Mouse (Mus musculus) mouse embryonic stem cell (cell line): ENCODE measurements at regions not wholly inside any gene's neighbourhood (a gene's known extent, or its start where the extent isn't known, plus 50 kb on each side); places are given as distances from the start of the nearest gene placed in this dataset.

Experiments
- in situ Hi-C, 2 experiments: fragments of 300-500 bp; cut with MboI; formaldehyde crosslinking; loops; 1 replicate in 1 of 2; 3 replicates in 1 of 2; pipeline ENCODE4 v1.14.3; 2019 to 2020; ENCODE audit warnings: low sequenced_read_pairs in 2 of 2, low pct_unique_long_range_greater_than_20kb in 1 of 2, mixed read lengths in 1 of 2; ENCODE audit not compliant: unreplicated experiment in 1 of 2

DNA sequence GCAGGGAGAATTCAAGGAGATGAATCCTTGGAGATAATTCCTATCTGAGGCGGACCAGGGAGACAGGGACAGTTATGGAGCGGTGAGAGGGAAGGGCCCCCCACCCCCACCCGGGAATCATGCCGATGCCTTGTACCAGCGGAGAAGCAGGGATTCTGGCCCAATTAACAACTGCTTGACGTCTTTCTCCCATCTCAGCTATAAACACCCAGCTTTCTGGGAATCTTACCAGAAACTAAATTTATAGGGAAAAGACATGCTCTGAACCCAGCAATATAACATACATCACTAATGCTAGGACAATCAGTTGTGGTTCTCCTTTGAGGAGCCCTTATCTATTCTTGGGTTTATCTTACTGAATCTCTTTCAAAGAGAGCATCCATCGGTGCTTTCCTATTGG lies 213.2 kb downstream of the Dusp6 start:
- in situ Hi-C loops, result no loop called here

DNA sequence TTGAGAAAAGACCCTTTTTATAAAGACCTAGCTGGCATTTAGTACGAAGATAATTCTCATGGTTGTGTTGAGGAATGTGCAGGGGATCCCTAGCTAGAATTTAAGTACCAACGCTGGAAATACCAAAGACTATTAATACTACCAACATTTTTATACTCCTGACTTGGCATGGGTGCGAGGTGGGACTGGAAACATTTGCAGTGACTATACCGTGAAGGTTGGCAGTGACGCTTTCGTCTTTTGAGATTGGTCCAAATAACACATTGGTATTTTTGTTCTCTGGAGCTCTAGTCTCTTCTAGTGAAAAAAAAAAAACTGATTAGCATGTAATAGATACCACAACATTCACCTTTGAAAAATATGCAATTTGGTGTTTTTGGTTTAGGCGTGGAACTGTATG lies 213.7 kb downstream of the Dusp6 start:
- in situ Hi-C loops, result no loop called here

DNA sequence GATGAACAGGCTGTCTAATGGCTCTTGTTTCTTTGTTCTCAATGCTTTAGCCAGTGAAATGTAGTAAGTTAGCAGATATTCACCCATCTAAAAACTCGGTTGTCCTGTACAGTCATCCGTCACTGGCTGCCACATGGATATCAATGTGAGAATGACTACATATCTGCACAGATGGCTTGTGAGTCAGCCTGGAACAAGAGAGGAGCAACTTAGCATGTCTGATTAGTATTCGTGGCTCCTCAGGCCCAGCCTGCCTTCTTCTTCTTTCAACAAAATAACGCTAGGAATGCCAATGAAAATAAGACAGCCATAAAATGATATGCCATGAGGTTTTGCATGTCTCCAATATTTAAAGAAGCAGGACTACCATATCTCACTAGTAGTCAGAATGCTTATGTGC lies 217.5 kb downstream of the Dusp6 start:
- in situ Hi-C loops, result no loop called here

DNA sequence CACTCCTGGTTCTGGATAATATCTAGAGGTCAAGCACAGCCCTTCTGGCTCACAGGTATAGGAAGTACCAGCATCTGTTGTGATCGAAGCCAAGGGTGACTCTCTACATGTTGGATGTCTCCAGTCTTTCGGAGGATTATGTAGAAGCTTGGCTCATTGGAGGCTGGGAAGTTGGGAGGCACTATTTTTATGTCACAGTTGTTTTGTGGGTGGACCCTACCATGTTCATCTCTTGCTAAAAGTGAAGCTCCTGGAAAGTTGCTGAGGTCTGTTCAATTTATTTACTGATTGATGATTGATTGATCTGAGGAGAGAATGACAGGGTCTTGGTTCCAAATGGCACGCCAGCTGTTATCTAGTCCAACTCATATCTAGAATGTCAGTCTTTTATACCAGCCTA lies 219.0 kb downstream of the Dusp6 start:
- in situ Hi-C loops, result no loop called here

DNA sequence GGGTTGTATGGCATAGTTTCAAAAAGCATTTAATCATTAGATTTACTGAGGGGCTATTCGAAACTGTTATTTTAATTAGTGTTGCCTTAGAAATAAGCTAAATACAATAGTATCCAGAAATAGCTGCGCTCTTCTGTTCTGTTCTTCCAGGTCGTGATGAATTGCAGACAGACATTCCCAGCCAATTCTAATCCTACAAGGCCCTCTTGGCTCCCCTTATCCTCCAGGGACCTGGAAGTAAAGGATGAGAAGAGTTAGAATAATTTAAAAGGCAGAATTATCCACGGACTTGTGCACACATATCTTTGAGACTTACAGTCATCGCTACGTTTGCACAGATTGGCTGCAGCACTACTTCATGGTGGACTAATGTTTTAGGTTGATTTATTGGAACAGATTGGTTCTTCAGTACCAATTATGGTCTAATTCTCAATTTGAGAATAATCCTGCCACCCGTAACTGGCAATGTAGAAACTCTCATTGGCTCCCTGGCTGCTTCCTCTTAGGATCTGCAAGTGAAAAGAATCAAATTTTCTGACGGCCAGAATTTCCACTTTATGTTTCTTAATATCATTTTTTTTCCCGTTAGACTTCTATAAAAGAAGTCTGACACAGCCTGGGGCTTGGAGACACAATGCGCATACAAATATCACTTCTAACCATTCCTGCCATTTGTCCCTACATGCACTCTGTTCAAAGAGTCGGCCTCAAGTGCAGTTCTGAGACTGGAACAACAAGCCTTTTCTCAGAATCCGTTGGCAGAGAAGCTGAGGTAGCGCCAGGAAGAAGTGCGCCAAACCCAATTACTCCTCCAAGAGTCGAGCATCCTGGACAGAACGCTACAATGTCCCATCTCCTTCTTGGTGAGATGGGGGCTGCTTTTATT lies 225.4 kb downstream of the Dusp6 start:
- in situ Hi-C loops, result no loop called here

DNA sequence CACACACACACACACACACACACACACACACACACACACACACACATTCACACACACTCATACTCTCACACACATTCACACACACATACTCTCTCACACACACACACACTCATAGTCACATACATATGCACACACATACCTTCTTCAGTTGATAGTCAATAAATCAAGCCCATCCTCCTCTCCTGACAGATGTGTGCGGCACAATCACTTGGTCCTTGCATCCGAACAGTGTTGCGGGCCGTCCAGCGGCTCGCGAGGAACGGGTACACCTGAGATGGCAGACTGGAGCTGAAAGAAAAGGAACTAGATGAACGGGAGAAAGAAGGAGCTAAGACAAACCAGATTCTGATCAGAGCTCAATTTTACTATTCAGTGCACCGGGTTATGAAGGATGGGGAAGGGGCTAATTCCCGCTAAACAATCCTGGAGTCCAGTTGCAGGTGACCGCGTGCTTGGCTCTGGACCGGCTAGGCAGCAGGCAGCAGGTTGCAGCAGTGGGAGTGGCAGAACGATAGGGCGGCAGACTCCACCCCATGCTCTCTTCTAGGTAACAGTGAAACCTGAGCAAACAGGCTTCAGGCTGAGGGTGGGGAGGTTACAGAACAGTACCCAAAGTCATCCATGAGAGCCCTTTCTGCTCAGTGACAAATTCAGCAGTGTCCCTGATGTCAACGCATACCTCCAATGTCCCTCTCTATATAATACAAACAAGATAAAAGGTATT lies 247.8 kb downstream of the Csl start:
- in situ Hi-C loops, result no loop called here

DNA sequence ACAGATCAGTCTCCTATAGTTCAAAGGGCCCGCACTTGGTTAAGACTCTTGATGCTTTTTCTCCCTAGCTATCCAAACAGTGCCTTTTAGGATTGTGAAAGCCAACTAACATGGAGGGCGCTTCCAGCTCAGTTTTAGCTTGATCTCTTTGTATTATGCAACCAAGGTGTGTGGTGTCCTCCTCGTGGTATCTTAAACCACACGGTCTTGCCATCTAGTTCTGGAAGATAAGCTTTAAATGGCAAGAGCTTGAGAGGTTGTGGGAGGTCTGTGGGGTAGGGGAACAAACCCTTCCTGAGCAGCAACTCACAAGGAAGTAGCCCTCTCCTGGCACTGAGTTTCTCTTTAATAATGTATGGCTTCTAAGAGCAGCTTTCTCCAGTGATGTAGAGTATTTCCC lies 241.5 kb downstream of the Csl start:
- in situ Hi-C loops, result no loop called here

DNA sequence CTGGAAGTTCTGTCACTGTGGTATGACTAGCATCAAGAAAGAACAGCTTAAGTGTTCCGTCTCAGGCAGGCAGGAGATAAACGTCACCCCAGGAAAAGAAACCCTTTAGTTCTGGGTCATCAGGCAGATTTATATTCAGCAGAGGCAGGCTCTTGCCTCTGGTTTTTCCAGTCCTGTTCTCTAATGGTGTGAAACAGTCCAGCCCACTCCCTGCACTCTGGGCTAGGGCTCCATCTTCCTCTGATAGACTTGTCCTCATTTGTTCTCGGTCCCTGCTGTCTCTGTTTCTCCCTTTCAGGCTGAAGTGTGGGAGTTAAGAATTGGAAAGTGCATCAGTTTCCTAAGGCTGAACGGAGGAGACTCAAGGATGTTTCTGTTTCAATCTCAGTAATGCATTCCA lies 240.0 kb downstream of the Csl start:
- in situ Hi-C loops, result no loop called here

DNA sequence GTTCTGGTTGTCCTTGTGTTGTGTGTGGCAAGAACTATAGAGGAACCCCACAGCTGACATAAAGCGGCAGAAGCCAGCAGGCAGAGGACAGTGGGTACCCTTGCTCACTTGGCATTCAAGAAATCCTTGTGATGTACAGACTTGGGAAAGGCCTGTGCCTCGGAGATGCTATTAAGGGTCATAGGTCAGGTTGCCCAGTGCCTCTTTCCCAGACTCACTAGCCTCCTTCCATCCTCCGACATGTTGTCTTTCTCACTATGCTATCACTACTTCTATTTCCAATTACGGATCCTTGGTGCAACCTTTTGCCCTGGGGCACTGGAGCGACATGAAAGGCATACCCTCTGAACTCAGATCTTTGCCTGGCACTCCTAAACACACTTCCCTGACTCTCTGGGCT lies 235.6 kb downstream of the Csl start:
- in situ Hi-C loops, result no loop called here

DNA sequence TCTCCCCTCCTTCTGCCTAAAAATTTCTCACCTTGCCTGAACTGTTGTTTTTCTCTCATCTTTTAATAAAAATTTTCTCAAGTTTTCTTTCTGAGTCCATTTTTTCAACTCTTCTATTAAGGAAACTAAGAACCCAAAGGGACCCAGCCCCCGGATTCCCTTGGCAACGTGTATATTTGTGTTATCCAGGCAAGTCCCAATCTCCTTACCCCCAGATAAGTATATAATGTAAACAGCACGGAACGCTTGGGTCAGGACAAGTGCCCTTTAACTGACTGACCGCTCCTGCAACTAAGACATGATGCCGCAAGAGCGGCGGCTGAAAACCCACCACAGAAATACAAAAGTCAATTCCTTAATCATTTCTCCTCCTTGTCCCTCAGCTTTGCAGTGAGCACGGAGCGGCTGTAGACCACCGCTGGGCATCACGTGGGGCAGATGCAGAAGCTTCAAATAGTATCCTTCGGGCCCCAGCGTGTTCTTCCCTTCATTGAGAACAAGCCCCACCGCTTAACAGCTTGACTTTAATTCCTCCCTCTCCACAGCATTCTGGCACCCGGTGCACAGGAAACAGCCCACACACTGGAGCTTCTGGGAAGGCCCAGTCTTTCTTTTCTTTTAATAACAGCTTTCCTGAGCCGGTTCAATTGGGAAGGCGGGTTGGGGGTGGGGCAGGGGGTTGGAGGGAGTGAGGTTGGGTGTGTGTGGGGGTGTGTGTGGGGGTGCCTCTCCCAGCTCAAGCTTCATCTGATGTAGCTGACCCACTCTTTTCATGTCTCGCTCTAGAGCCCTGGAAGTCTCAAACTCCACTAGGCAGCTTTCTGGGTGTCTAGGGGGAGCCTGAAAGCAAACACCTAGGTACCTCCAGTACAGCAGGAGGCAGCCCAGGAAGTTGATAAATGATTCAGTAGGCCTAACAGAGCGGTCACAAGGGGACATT lies 234.9 kb downstream of the Csl start:
- in situ Hi-C loops, result no loop called here

DNA sequence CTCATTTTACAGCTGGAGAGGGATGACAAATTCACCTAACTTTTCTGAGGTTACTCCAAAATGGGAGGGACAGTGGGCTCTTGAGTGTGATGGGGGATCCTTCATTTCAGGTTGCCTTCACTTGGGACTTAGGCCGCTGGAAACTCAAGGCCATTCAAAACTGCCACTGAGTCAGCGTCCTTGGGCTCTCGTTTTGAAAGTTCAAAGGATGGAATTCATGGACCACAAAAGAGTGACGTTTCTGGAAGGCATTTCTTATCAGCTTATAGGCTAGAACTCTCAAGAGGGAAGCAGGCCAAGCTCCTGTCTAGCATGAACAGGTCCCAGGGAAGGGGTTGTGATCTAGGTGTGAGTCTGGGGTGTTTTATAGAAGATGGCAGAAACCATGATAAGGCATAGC lies 233.3 kb downstream of the Csl start:
- in situ Hi-C loops, result no loop called here

DNA sequence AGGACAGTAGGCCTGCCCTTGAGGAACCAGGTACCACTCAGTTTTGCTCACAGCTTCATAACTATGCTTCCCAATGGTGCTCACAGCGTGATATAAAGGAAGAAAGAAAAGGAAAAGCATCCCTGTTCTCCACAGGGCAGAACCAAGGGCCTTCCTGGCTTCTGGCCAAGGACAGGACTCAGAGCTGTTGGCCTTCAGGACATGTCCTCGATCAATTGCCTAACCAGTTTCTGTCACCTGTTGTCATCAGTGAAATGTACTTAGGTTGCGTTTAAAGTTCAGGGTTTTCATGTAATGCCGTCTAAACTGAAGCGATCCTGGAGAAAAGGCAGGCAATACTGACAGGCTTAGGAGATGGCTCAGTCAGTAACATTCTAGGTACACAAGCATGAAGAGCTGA lies 232.9 kb downstream of the Csl start:
- in situ Hi-C loops, result no loop called here

DNA sequence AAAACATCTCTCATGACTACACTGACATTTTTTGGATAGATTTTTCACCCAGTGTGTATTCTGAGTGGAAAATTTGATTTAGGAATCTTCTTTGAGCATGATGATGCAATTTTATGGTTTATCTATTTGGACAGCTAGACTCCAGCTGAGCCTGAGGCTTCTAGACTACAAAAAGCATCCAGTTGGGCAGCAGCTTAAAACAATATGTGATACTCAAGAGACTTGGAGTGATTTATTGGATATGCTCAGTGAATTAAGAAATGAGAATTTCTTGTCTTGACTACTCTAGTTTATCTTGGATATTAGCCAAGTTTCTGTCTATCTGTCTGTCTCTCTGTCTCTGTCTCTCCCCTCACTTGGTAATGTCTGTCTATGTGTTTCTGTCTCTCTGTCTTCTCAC lies 228.4 kb downstream of the Csl start:
- in situ Hi-C loops, result no loop called here

DNA sequence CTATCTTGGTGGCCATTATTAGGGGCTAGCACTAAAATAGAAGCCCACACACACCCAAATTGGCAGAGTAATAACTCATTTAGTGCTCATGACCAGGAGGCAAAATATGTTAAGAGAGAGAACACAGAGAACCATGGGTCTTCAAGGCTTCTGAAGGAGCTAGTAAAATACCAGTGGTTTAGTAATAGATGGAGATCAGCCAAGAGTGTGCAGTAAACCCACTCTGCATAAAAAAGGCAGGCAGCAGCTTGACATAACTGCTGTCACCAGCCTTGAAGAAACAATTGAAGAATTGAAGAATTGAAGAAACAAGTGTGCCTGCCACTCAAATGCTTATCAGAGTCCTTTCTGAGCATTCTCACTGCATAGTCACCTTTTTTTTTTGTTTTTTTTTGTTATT lies 227.9 kb downstream of the Csl start:
- in situ Hi-C loops, result no loop called here

DNA sequence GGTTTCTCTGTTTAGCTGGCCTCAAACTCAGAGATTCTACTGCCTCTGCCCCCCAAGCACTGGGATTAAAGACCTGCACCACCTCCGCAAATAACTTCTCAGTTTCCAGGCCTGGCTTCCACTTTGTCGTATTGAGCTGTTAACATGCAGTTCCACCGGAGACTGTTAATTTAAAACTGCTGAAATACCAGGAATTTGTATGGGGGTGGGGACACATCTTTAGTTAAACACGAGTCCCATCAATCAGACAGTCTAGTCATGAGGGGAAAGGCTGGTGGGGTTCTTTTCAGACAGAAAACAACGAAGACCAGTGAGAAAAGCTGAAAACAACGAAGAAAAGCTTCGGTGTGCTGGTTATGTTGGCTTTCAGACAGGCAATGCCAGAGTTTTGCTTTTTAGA lies 227.5 kb downstream of the Csl start:
- in situ Hi-C loops, result no loop called here

DNA sequence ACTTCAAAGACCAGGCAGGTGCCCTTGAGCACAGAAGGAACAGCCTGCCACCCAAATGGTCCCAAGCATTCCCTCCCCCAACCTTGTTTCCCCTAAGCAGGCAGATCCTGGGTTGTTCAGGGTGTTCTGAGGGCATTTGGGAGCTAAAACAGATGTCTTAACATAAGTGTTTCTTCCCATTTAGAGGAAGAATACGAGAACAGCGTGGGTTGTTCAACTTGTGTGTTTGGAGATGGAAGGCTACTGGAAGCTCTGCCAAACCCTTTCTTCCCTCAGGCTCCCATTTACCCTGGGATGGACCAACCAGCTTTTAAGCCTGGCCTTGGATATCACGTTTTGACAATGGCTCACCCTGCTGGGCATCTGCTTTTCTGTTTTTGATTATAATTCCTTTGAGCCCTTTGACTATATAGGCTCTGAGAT lies 226.8 kb downstream of the Csl start:
- in situ Hi-C loops, result no loop called here

DNA sequence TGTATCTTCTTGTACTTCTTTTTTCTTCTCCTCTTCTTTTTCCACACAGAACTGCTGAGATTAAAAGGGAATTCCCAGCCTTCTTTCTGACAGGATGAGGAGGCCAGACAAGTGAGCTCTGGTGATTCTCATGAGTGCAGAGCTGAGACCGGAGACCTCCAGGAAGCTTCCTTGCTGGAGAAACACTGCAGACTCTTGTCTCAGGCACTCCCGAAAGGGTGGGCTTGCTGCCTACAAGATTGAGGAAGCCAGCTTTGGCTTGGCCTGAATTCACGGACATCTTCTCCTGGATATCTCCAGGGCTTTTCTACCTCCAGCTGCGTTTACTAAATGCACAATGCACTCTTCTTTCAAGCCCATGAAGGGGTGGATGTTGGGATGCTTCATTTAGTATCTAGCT lies 226.0 kb downstream of the Csl start:
- in situ Hi-C loops, result no loop called here

DNA sequence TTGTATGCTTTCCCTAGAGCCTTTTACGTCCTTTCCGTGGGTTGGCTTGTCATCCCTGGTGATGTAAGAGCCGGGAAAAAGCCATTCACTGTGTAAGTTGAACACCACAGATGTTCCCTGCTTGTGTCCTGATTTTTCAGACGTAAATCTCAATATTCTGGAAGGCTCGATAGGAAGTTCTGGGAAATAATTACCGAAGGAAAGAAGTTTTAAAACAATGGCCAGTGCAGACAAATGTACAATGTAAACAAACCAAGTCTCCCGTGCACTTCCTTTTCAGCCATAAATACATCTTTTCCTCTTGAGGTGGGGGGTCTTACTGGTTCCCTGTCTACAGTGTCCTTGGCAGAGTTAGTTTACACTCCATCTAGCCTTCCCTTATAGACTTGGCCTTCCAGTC lies 225.2 kb downstream of the Csl start:
- in situ Hi-C loops, result no loop called here

DNA sequence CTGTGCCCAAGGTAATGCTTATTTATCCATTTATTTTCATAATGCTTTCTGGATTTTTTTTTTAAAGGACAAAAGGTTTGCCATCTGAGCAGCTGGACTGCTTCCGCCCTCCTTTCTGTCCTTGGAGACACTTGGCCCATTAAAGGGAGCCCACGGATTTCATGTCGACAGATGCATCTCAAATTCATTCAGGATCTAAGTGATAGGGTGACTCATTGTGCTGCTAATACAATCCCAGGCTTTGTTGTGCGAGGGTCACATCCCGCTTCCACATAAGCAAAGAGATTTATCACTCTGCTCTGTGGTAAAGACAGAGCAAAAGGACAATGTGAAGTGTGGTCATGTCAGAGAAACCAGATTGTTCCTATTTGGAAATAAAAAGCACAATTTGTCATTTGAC lies 220.8 kb downstream of the Csl start:
- in situ Hi-C loops, result no loop called here
